Mouse (Mus musculus) lung, embryonic 15.5 days (tissue): ENCODE measurements around the gene Dnhd1. TPM values are rescaled to one million over a fixed set of nuclear protein-coding genes. Genes with fewer than 3 reads are reported as not detected.

Experiments
- ATAC-seq: fragments of 200-750 bp; cut with Nextera tagmentation; 2 replicates; pipeline ENCODE4 v1.8.0; 2017; ENCODE audit warnings: moderate number of reproducible peaks, borderline replicate concordance; ENCODE audit not compliant: low FRiP score, low TSS enrichment; ENCODE audit errors: extremely low read depth
- H3K27ac ChIP-seq: fragments of 300-500 bp; sonication (generic); 2 replicates; pipeline ENCODE4 v1.5.1; 2015; ENCODE audit warnings: moderate library complexity, mild to moderate bottlenecking, inconsistent platforms
- H3K27me3 ChIP-seq: fragments of 300-500 bp; sonication (generic); 2 replicates; pipeline ENCODE4 v1.6.1; 2015; ENCODE audit warnings: inconsistent platforms
- H3K36me3 ChIP-seq: fragments of 300-500 bp; sonication (generic); 2 replicates; pipeline ENCODE4 v1.6.1; 2015; ENCODE audit warnings: inconsistent platforms
- H3K4me1 ChIP-seq: fragments of 300-500 bp; sonication (generic); 2 replicates; pipeline ENCODE4 v1.6.1; 2015; ENCODE audit warnings: inconsistent platforms
- H3K4me2 ChIP-seq: fragments of 300-500 bp; sonication (generic); 2 replicates; pipeline ENCODE4 v1.6.1; 2015; ENCODE audit warnings: inconsistent platforms, mild to moderate bottlenecking, moderate library complexity
- H3K4me3 ChIP-seq: fragments of 300-500 bp; sonication (generic); 2 replicates; pipeline ENCODE4 v1.5.1; 2015; ENCODE audit warnings: mild to moderate bottlenecking, inconsistent platforms
- H3K9ac ChIP-seq: fragments of 300-500 bp; sonication (generic); 2 replicates; pipeline ENCODE4 v1.6.1; 2015; ENCODE audit warnings: inconsistent platforms
- H3K9me3 ChIP-seq: fragments of 300-500 bp; sonication (generic); 2 replicates; pipeline ENCODE4 v1.6.1; 2016; ENCODE audit warnings: inconsistent platforms
- WGBS: fragments of 180-500 bp; shearing (Covaris S2); methylation state at CpG from one replicate; pipeline ENCODE4 v1.1.7; 2015; 5-methylcytosine and 5-hydroxymethylcytosine counted together
- polyA plus RNA-seq: library from polyadenylated mRNA; unstranded; fragments of >200 nt; fragmentation: Nextera tagmentation; extraction: Ambion mirVana; gene quantifications from 2 replicates; pipeline ENCODE4 v1.2.1, GENCODE M21; 2015

Gene Dnhd1
- polyA plus RNA-seq, 1 experiment from 2014 or later: 1.1 TPM

GRCm38 (mm10) chr7:105640894-105641255 lies 9.8 kb upstream of the Dnhd1 start:
- Histone ChIP-seq H3K27ac (peak overlapping the region; percentile 90), H3K36me3 (peaks cover 45% of the 10 kb centered on the region), H3K4me2 (peak overlapping the region; percentile 90), H3K9me3 (no peaks in the 10 kb centered on the region), H3K4me3 (peak overlapping the region; percentile 64), H3K27me3 (no peaks in the 10 kb centered on the region), H3K4me1 (peaks cover 28% of the 10 kb centered on the region), H3K9ac (peak overlapping the region; percentile 74)
- 0% methylated on average over 18 of the region's 18 CpGs for WGBS
- peak; percentile 31; the same call in 1 of the 2 replicates for ATAC-seq

DNA sequence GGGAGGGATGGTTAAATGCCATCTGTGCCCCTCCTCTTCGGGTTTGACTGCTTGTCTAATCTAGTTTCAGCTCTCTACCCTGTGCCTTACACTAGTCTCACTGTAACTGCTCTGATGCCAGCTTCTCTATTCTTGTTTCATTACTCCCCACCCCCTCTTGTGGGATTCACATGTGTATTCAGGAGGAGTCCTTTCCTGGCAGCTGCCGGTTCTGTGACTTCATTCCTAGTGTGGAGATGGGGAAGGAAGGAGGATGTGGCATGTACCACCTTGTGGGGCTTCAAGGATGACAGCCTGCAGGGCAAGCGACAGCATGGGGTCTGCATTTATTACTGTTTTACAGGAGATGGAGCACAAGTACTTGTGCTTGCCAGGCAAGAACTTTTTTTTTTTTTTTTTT lies 8.7 kb upstream of the Dnhd1 start:
- Histone ChIP-seq H3K36me3 (peaks cover 35% of the 10 kb centered on the region), H3K4me2 (peak overlapping the region; percentile 90), H3K9ac (no peak overlapping the region), H3K27ac (peak overlapping the region; percentile 90), H3K27me3 (no peaks in the 10 kb centered on the region), H3K4me1 (peaks cover 28% of the 10 kb centered on the region), H3K9me3 (no peaks in the 10 kb centered on the region), H3K4me3 (peak overlapping the region; percentile 64)
- WGBS: 55% methylated on average over 3 of the region's 3 CpGs
- no peak for ATAC-seq

DNA sequence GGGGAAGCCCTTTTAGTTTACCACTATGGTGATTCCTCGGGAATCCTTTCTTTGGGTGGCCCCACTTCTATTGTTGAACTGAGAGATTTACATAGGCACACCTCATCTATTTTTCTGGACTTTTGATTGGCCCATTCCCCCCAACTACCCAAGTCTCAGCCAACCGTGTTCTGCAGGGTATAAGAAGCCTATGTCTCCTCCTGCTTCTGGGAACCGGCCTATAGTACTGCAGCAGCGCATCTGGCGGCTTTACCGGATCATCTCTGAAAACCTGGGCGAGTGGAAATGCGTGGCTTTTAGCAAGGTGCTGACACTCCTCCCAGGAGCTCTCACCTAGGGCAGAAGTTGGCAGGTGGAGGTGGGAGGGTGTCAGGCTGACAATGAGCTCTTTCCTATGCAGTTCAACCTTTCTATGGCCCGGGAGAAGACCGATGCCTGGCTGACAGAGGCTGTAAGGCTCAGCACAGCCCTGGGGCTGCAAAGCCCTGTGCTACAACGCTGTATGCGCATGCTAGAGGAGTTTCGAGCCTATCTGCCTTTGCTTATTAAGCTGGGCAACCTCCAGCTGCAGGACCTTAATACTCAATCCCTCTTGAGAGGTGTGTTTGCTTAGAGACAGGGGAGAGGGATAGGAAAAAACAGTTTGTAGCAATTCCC lies 35.0 kb downstream of the Dnhd1 start:
- WGBS: 9% methylated on average over 13 of the region's 13 CpGs
- Histone ChIP-seq H3K4me1 (no peaks in the 10 kb centered on the region), H3K4me2 (no peak overlapping the region), H3K9me3 (no peaks in the 10 kb centered on the region), H3K9ac (no peak overlapping the region), H3K36me3 (no peaks in the 10 kb centered on the region), H3K4me3 (no peak overlapping the region), H3K27me3 (no peaks in the 10 kb centered on the region), H3K27ac (no peak overlapping the region)
- ATAC-seq: no peak

DNA sequence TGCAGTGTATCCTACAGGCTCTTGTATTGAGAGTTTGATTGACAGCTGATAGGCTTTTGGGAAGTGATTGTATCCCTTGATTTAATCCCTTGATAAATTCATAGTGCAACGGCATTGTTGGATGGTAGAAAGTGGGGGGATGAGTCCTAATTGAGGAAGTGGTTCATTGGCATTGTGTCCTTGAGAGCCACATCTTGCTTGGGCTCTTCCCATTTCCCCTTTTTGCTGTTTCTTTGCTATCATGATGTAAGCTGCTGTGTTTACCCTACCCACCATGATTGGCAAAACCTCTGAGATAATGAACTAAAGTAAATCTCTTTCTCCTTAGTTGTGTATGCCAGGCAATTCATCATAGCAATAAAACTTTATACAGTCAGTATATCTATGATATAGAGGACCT lies 40.2 kb downstream of the Dnhd1 start:
- no peak for ATAC-seq
- no peaks in the 10 kb centered on the region for H3K9me3 ChIP-seq
- H3K9ac ChIP-seq: no peak overlapping the region
- H3K4me2 ChIP-seq: no peak overlapping the region
- 67% methylated on average over 1 of the region's 1 CpGs for WGBS
- H3K27me3 ChIP-seq: no peaks in the 10 kb centered on the region
- no peak overlapping the region for H3K27ac ChIP-seq
- H3K4me3 ChIP-seq: no peak overlapping the region
- H3K4me1 ChIP-seq: no peaks in the 10 kb centered on the region
- H3K36me3 ChIP-seq: no peaks in the 10 kb centered on the region

DNA sequence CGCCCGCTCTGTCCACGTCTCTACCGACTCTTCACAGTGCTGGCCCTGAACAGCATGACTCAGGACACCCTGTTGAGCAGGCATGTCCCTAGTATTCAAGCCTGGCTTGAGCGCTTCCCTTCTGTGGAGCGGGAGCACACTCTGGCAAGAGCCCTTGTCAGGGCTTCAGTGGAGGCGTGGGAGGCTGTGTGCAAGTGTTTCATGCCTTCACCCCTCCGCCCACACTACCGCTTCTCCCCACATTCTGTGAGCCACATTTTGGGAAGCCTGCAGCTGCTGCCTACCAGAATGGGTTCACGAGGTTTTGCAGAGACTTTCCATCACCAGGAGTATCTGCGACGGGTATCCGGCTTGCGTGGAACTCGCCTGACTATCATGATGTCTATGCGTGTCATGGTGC lies 52.6 kb downstream of the Dnhd1 start:
- H3K9ac ChIP-seq: no peak overlapping the region
- H3K27me3 ChIP-seq: no peaks in the 10 kb centered on the region
- H3K4me3 ChIP-seq: no peak overlapping the region
- ATAC-seq: no peak
- no peaks in the 10 kb centered on the region for H3K4me1 ChIP-seq
- no peaks in the 10 kb centered on the region for H3K36me3 ChIP-seq
- no peak overlapping the region for H3K27ac ChIP-seq
- H3K9me3 ChIP-seq: no peaks in the 10 kb centered on the region
- no peak overlapping the region for H3K4me2 ChIP-seq
- WGBS: 86% methylated on average over 16 of the region's 16 CpGs

- no peak for ATAC-seq
- 92% methylated on average over 4 of the region's 4 CpGs for WGBS
Measured at GRCm38 (mm10) chr7:105703816-105704215, 53.2 kb downstream of the Dnhd1 start.

DNA sequence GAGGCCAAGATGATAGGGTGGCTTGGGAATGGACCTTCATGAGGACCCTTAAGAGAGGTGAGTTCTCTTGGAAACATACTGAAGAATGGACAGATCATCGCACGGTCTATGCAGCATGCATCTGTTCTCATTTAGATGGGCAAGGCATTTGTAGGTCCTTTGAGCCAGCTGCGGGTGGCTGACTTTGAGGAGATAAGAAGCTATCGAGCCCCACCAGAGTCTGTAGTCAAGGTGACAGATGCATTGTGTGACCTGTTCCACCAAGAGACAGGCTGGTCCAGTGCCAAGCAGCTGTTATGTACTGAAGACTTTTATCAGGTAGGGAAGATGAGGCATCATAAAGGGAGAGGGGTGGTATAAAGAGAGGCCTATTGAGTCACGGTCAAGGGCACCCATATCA lies 58.1 kb downstream of the Dnhd1 start:
- Histone ChIP-seq H3K36me3 (no peaks in the 10 kb centered on the region), H3K9me3 (no peaks in the 10 kb centered on the region), H3K4me2 (no peak overlapping the region), H3K4me1 (no peaks in the 10 kb centered on the region), H3K27me3 (no peaks in the 10 kb centered on the region), H3K9ac (no peak overlapping the region), H3K4me3 (no peak overlapping the region), H3K27ac (no peak overlapping the region)
- 91% methylated on average over 5 of the region's 5 CpGs for WGBS
- no peak for ATAC-seq

More at GRCm38 (mm10) chr7:105703816-105704215, 53.2 kb downstream of the Dnhd1 start:
- Histone ChIP-seq H3K9me3 (no peaks in the 10 kb centered on the region), H3K4me3 (no peak overlapping the region), H3K27me3 (no peaks in the 10 kb centered on the region), H3K27ac (no peak overlapping the region), H3K4me1 (no peaks in the 10 kb centered on the region), H3K4me2 (no peak overlapping the region), H3K36me3 (no peaks in the 10 kb centered on the region), H3K9ac (no peak overlapping the region)

DNA sequence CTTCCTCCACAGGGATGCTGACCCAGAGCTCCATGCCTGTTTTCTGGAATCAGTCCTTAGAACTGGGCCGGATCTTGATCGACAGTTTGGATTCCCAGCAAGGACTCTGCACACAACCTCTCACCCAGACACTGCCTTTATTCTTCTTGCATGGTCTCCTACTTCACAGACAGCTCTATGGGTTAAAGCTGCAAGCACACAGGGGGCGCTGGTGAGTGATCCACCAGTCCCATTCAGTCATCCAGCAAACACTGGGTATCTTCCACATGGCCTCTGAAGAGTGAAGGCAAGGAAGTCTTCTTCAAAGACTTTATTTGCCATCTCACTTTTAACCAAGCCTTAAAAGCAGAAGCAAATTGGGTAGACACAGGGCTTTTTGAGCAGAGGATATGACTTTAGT lies 64.7 kb downstream of the Dnhd1 start:
- Histone ChIP-seq H3K4me1 (no peaks in the 10 kb centered on the region), H3K27ac (no peak overlapping the region), H3K27me3 (no peaks in the 10 kb centered on the region), H3K4me3 (no peak overlapping the region), H3K4me2 (no peak overlapping the region), H3K36me3 (no peaks in the 10 kb centered on the region), H3K9me3 (no peaks in the 10 kb centered on the region), H3K9ac (no peak overlapping the region)
- ATAC-seq: no peak
- 48% methylated on average over 3 of the region's 3 CpGs for WGBS

DNA sequence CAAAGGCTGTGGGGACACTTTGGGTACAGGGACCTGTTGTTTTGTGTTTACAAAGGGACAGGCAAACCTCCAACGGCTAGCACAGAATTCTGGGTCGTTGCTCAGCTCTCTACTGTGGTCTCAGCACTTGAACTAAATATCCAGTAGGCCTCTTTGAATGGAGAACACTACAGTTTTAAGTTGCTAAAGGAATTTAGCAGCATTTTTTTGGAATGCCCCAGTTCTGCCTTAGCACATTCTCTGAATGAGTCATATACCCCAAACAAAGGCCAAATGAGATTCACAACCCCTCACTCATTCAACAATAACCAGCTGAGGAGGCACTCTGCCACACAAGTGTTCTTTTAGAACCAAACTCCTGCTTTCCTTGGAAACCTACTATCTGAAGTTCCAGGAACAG lies 71.3 kb downstream of the Dnhd1 start:
- 61% methylated on average over 2 of the region's 2 CpGs for WGBS
- H3K4me3 ChIP-seq: no peak overlapping the region
- no peaks in the 10 kb centered on the region for H3K4me1 ChIP-seq
- no peaks in the 10 kb centered on the region for H3K9me3 ChIP-seq
- H3K9ac ChIP-seq: no peak overlapping the region
- ATAC-seq: no peak
- H3K27me3 ChIP-seq: no peaks in the 10 kb centered on the region
- H3K36me3 ChIP-seq: no peaks in the 10 kb centered on the region
- H3K27ac ChIP-seq: no peak overlapping the region
- H3K4me2 ChIP-seq: no peak overlapping the region

DNA sequence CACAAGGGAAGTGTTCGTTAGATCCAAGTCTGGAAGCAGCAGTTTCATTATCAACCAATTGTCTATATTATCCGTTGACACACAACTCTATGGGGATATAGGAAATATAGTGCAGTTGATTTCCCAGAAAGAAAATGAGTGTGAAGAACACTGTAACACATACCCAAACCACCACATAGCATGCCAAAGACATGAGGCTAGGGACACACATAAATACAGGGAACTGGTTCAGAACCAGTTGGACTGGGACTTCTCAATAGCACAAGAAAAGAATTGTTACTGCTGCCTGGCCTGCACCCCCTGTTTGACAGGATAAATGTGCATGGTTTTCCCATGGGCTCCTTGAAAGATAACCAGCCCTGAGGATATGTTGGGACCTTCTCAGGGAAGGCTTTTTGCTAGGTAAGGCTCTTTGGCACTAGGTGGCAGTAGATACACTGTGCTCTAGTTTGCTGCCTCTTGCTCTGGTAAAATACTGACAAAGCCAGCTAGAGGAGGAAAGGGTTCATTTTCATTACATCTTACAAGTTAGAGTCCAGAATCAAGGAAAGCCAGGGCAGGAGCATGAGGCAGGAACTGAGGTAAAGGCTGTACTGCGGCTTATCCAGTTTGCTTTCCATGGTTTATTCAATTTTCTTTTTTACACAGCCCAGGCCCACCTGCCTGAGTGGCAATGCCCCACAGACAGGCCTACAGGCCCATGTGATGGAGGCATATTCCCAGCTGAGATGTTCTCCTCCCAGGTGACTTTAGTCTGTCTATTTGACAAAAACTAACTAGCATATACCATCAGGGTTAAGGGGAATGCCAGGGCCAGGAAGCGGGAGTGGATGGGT lies 75.7 kb downstream of the Dnhd1 start:
- H3K9ac ChIP-seq: no peak overlapping the region
- 82% methylated on average over 4 of the region's 4 CpGs for WGBS
- H3K36me3 ChIP-seq: peaks cover 11% of the 10 kb centered on the region
- no peak overlapping the region for H3K4me2 ChIP-seq
- ATAC-seq: no peak; the same call in 1 of the 2 replicates
- no peaks in the 10 kb centered on the region for H3K9me3 ChIP-seq
- no peak overlapping the region for H3K27ac ChIP-seq
- no peaks in the 10 kb centered on the region for H3K4me1 ChIP-seq
- H3K27me3 ChIP-seq: no peaks in the 10 kb centered on the region
- no peak overlapping the region for H3K4me3 ChIP-seq

DNA sequence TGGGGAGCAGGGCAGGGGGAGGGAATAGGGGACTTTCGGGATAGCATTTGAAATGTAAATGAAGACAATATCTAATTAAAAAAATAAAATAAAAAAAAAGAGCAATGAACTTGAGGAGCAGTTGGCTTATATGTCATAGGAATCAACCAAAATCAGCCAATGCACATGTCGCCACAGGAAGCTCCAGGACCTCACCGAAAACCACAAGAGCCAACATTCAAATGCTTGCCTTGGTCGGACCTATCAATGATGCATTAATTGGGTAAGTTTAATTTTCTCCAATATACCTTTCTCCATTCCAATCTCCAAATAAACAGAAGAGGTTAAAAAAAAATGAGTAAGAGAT lies 76.3 kb downstream of the Dnhd1 start:
- Histone ChIP-seq H3K4me2 (no peak overlapping the region), H3K9ac (no peak overlapping the region), H3K4me1 (no peaks in the 10 kb centered on the region), H3K4me3 (no peak overlapping the region), H3K36me3 (peaks cover 17% of the 10 kb centered on the region), H3K27me3 (no peaks in the 10 kb centered on the region), H3K27ac (no peak overlapping the region), H3K9me3 (no peaks in the 10 kb centered on the region)
- WGBS: 96% methylated on average over 4 of the region's 4 CpGs
- no peak for ATAC-seq

GRCm38 (mm10) chr7:105728701-105729428 lies 78.2 kb downstream of the Dnhd1 start:
- no peak for ATAC-seq
- no peak overlapping the region for H3K4me2 ChIP-seq
- no peak overlapping the region for H3K27ac ChIP-seq
- no peaks in the 10 kb centered on the region for H3K9me3 ChIP-seq
- 79% methylated on average over 6 of the region's 6 CpGs for WGBS
- no peak overlapping the region for H3K9ac ChIP-seq
- H3K4me1 ChIP-seq: no peaks in the 10 kb centered on the region
- H3K4me3 ChIP-seq: no peak overlapping the region
- no peaks in the 10 kb centered on the region for H3K27me3 ChIP-seq
- H3K36me3 ChIP-seq: peaks cover 36% of the 10 kb centered on the region
